Mouse (Mus musculus) hematopoietic stem cell, adult 5-6 weeks (primary cell): ENCODE measurements around the gene Disc1. TPM values are rescaled to one million over a fixed set of nuclear protein-coding genes. Genes with fewer than 3 reads are reported as not detected.

Experiments
- ATAC-seq, 2 experiments: fragments of 125-278 bp in 1 of 2; replicated peaks in 1 of 2; 2 replicates each; pipeline ENCODE4 v1.8.0; 2016 to 2017; ENCODE audit warnings: inconsistent platforms in 2 of 2, mild to moderate bottlenecking in 2 of 2, moderate number of reproducible peaks in 2 of 2, low read depth in 1 of 2, moderate TSS enrichment in 1 of 2; ENCODE audit not compliant: low FRiP score in 2 of 2, poor library complexity in 2 of 2, severe bottlenecking in 2 of 2, insufficient read depth in 1 of 2, low TSS enrichment in 1 of 2
- total RNA-seq: library from RNA; stranded (forward); fragments of 172-1452, 232-1000 nt; gene quantifications from 2 replicates; pipeline ENCODE4 v1.2.3, GENCODE M21; 2017

Gene Disc1
- total RNA-seq, 1 experiment from 2014 or later, result 4.4 TPM

DNA sequence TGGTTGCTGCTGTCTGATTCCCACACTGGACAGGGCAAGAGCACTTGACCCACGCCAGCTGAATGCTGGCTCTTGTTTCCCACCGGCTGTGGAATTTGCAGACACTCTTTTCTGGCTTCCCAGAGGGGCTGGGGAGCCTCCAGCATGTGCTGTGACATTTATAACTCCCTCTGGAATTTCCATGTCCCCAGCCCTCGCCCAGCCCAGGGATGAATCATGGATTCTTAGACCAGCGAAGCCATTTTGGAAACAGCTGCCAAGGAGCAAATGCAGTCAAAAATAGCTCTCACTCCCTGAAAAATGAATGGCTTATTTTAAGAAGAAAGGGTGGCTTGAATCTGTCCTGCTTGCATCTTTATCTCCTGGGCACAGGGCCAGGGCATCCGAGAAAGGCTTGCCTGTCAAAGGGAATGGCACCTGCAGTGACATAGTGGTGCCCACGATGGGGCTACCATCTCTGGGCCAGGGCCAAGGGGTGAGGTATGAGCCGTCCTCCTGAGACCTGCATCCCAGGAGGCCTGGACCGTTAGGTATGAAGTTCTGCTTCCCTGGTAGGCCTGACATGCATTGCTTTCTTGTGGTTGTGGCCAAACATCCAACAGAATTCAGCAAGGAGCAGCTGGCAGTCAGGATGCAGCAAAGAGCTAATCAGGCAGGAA, 239.1 kb downstream of the Disc1 start:
- ATAC-seq, result peak in 1 of 2 experiments; percentile 42; a peak in 1 of 4 replicates

DNA sequence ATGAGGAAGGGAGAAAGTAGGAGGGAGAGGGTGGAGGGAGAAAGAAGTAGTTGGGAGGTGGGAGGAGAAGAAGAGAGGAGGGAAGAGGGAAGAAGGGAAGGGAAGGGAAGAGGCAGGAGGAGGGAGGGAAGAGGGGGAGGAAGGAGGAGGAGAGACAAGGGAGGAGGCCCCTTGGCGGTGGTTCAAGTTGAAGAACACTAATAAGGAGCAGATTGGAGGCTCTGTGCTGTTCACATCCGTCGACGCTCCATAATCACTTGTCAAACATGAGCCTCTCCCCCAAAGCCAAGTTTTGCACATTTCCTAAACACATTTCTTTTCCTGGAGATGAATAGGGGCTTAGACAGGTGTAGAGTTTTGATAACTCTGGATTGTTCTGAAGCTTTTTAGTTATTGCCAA, 245.3 kb downstream of the Disc1 start:
- no peak for ATAC-seq

DNA sequence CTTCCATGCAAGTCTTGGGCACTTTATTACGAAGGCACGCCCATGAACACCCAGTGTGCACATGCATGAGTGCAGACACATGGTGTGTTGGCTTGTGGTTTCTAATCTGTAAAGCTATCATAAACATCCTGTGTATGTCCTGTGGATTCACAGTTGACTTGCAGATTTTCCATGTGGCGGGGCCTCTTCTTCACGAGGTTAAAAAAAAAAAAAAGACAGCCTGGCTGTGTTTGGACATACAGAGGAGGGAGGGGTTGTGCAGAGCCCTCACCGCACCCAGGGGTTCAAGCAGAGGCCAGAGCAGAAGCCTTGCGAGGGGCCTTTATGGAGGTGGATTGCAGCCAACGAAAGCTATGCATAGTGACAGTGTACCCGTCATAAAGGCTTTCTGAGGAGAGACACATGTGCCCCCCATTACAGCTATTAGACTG, 248.0 kb downstream of the Disc1 start:
- ATAC-seq, result no peak

DNA sequence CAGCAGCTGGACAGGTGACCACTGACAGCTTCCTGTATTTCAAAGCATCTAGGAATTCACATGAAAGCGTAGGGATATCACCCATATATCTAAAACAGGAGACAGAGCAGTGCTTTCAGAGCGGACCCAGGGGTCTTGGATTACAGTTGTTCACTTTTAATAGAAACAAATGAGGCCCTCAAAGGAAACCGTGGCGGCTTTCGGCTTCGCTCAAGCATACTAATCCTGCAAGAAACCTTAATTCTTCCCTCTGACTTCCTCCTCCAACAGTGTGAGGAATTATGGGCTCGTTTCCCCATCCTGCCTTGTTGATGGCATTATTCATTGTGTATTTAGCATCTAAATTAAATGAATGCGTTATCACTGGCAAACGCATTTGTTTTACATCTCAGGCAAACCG, 252.7 kb downstream of the Disc1 start:
- no peak for ATAC-seq

DNA sequence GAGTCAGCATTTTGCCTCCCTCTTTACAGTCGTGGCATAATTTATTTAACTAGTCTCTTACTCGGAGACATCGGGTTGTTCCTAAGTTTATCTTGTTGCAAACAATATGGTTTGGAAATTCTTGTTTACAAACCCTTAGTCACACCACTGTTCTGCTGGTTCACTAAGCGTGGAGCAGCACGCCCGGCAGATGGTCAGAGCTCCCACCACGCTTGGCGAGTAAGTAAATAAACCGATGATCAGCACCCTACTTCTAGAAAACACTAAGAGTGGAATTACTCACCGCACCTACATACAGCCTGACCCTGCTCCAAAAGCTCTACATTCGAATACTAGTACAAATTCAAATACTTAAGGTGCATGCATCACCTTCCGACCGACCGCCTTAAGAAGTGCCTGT, 256.0 kb downstream of the Disc1 start:
- ATAC-seq, result no peak

Other genes starting within 250 kb of the Disc1 start
- 93.0 and 109 TPM in 2 replicates for gene Gnpat, start 191.2 kb upstream of the Disc1 start, total RNA-seq
- gene 2810004N23Rik, start 191.1 kb upstream of the Disc1 start, total RNA-seq, result 56.6 and 60.8 TPM in 2 replicates
- 13.1 and 16.3 TPM in 2 replicates for gene Exoc8, start 156.5 kb upstream of the Disc1 start, total RNA-seq
- gene Sprtn, start 156.3 kb upstream of the Disc1 start, total RNA-seq, result 21.6 and 23.1 TPM in 2 replicates
- 18.8 and 24.0 TPM in 2 replicates for gene Egln1, start 104.9 kb upstream of the Disc1 start, total RNA-seq
- 63.0 and 71.6 TPM in 2 replicates for gene Tsnax, start 41.2 kb upstream of the Disc1 start, total RNA-seq